Mouse (Mus musculus) CH12.LX (cell line): ENCODE measurements around the gene Psors1c2. TPM values are rescaled to one million over a fixed set of nuclear protein-coding genes. Genes with fewer than 3 reads are reported as not detected.

ENCODE experiments used
- DNase-seq: peaks from one replicate; pipeline ENCODE4 v3.0.0-alpha.2; 2013; ENCODE audit errors: extremely low read depth
- H3K27ac ChIP-seq: 2 replicates; pipeline ENCODE4 v1.5.1; 2012; ENCODE audit warnings: low read depth, mild to moderate bottlenecking, control low read depth, moderate library complexity; ENCODE audit not compliant: insufficient read depth
- H3K27me3 ChIP-seq: replicated peaks from 2 replicates; pipeline ENCODE3; 2012; ENCODE audit warnings: inconsistent platforms
- H3K36me3 ChIP-seq, 2 experiments: replicated peaks in 1 of 2; 2 replicates each; pipeline versions ENCODE3 to v1.6.1; 2012; ENCODE audit warnings: inconsistent platforms in 1 of 2, low read length in 1 of 2, mild to moderate bottlenecking in 1 of 2, mixed read lengths in 1 of 2, moderate library complexity in 1 of 2; ENCODE audit not compliant: control insufficient read depth in 1 of 2, insufficient read depth in 1 of 2
- H3K4me1 ChIP-seq, 2 experiments: 2 replicates each; pipeline ENCODE4 v1.6.1; 2012; ENCODE audit warnings: inconsistent platforms in 1 of 2, moderate library complexity in 1 of 2; ENCODE audit not compliant: insufficient read depth in 2 of 2, control insufficient read depth in 1 of 2
- H3K4me2 ChIP-seq: 2 replicates; pipeline ENCODE4 v1.6.1; 2012; ENCODE audit warnings: low read depth, mild to moderate bottlenecking, control low read depth; ENCODE audit not compliant: poor library complexity, insufficient read depth, severe bottlenecking
- H3K4me3 ChIP-seq, 3 experiments: fragments of 150-350 bp in 1 of 3; sonication (generic) in 1 of 3; replicated peaks in 1 of 3; 2 replicates each; pipeline versions ENCODE3 to v1.5.1; 2011 to 2012; ENCODE audit warnings: low read depth in 2 of 3, low read length in 2 of 3, mild to moderate bottlenecking in 2 of 3, moderate library complexity in 2 of 3, control low read depth in 1 of 3, improper control_type of control experiment in 1 of 3, inconsistent platforms in 1 of 3, mixed read lengths in 1 of 3; ENCODE audit not compliant: poor library complexity in 1 of 3
- H3K79me2 ChIP-seq: replicated peaks from 2 replicates; pipeline ENCODE4 v1.6.1; 2012; ENCODE audit warnings: mild to moderate bottlenecking, moderate library complexity; ENCODE audit not compliant: control insufficient read depth, poor library complexity, insufficient read depth, severe bottlenecking; ENCODE audit errors: extremely low read depth
- H3K9ac ChIP-seq: 2 replicates; pipeline ENCODE4 v1.6.1; 2012; ENCODE audit warnings: low read depth, mild to moderate bottlenecking, control low read depth, moderate library complexity; ENCODE audit not compliant: insufficient read depth
- H3K9me3 ChIP-seq: replicated peaks from 2 replicates; pipeline ENCODE3; 2012; ENCODE audit warnings: low read length, inconsistent platforms, mixed read lengths
- CHD1 ChIP-seq: IDR thresholded peaks from 2 replicates; pipeline ENCODE4 v1.6.1; 2012; ENCODE audit warnings: low read depth, low read length, improper control_type of control experiment, inconsistent platforms
- CHD2 ChIP-seq: IDR thresholded peaks from 2 replicates; pipeline ENCODE4 v1.6.1; 2011; ENCODE audit warnings: low read length, improper control_type of control experiment
- CTCF ChIP-seq, 2 experiments: IDR thresholded peaks in 1 of 2; conservative IDR thresholded peaks in 1 of 2; 2 replicates each; pipeline ENCODE4 v1.5.1; 2011 to 2012; ENCODE audit warnings: low read depth in 2 of 2, low read length in 2 of 2, improper control_type of control experiment in 1 of 2, inconsistent platforms in 1 of 2, mild to moderate bottlenecking in 1 of 2, moderate library complexity in 1 of 2
- ELF1 ChIP-seq: IDR thresholded peaks from 2 replicates; pipeline ENCODE4 v1.6.1; 2014; ENCODE audit warnings: low read depth, mild to moderate bottlenecking, inconsistent platforms, low read length, improper control_type of control experiment
- ETS1 ChIP-seq: conservative IDR thresholded peaks from 2 replicates; pipeline ENCODE4 v1.6.1; 2012; ENCODE audit warnings: low read depth, mild to moderate bottlenecking, inconsistent platforms, low read length, improper control_type of control experiment, moderate library complexity
- GABPA ChIP-seq: IDR thresholded peaks from 2 replicates; pipeline ENCODE4 v1.6.1; 2012; ENCODE audit warnings: low read depth, low read length, improper control_type of control experiment, inconsistent platforms; ENCODE audit not compliant: insufficient replicate concordance
- JUND ChIP-seq: conservative IDR thresholded peaks from 2 replicates; pipeline ENCODE4 v1.6.1; 2011; ENCODE audit warnings: low read depth, low read length, improper control_type of control experiment
- MAX ChIP-seq: IDR thresholded peaks from 2 replicates; pipeline ENCODE4 v1.6.1; 2011; ENCODE audit warnings: low read length, improper control_type of control experiment
- MAZ ChIP-seq: IDR thresholded peaks from 2 replicates; pipeline ENCODE4 v1.6.1; 2012; ENCODE audit warnings: low read depth, mild to moderate bottlenecking, inconsistent platforms, low read length, improper control_type of control experiment, moderate library complexity
- NELFE ChIP-seq: IDR thresholded peaks from 2 replicates; pipeline ENCODE4 v1.6.1; 2011; ENCODE audit warnings: low read depth, low read length, improper control_type of control experiment
- NRF1 ChIP-seq: IDR thresholded peaks from 2 replicates; pipeline ENCODE4 v1.6.1; 2014; ENCODE audit warnings: low read depth, mild to moderate bottlenecking, inconsistent platforms, low read length, improper control_type of control experiment, moderate library complexity
- POLR2A ChIP-seq: IDR thresholded peaks from 2 replicates; pipeline ENCODE4 v1.6.1; 2011; ENCODE audit warnings: low read depth, mild to moderate bottlenecking, improper control_type of control experiment, low read length
- RAD21 ChIP-seq: IDR thresholded peaks from 2 replicates; pipeline ENCODE4 v1.6.1; 2011; ENCODE audit warnings: low read depth, mild to moderate bottlenecking, low read length, improper control_type of control experiment, moderate library complexity
- RCOR1 ChIP-seq: conservative IDR thresholded peaks from 2 replicates; pipeline ENCODE4 v1.6.1; 2012; ENCODE audit warnings: low read depth, mild to moderate bottlenecking, inconsistent platforms, low read length, improper control_type of control experiment
- SIN3A ChIP-seq: IDR thresholded peaks from 2 replicates; pipeline ENCODE4 v1.6.1; 2012; ENCODE audit warnings: low read length, improper control_type of control experiment, inconsistent platforms
- SMC3 ChIP-seq: IDR thresholded peaks from 2 replicates; pipeline ENCODE4 v1.6.1; 2011; ENCODE audit warnings: low read depth, low read length, improper control_type of control experiment
- UBTF ChIP-seq: IDR thresholded peaks from 2 replicates; pipeline ENCODE4 v1.6.1; 2012; ENCODE audit warnings: low read depth, mild to moderate bottlenecking, inconsistent platforms, low read length, improper control_type of control experiment, moderate library complexity
- USF2 ChIP-seq: conservative IDR thresholded peaks from 2 replicates; pipeline ENCODE4 v1.6.1; 2011; ENCODE audit warnings: low read depth, low read length, improper control_type of control experiment
- ZC3H11A ChIP-seq: IDR thresholded peaks from 2 replicates; pipeline ENCODE4 v1.6.1; 2012; ENCODE audit warnings: low read depth, mild to moderate bottlenecking, inconsistent platforms, low read length, improper control_type of control experiment
- ZNF384 ChIP-seq: IDR thresholded peaks from 2 replicates; pipeline ENCODE4 v1.6.1; 2012; ENCODE audit warnings: low read depth, low read length, improper control_type of control experiment, inconsistent platforms
- dilution Hi-C: fragments of 300-500 bp; cut with MboI; formaldehyde crosslinking; loops from 2 replicates; pipeline ENCODE4 v1.14.3; 2020; ENCODE audit warnings: low sequenced_read_pairs; ENCODE audit not compliant: extremely low pct_unique_long_range_greater_than_20kb, extremely low pct_ligation_motif_present
- in situ Hi-C: fragments of 300-500 bp; cut with MboI; formaldehyde crosslinking; loops from 3 replicates; pipeline ENCODE4 v1.14.3; 2019; ENCODE audit warnings: low sequenced_read_pairs, low pct_ligation_motif_present, low pct_unique_long_range_greater_than_20kb, mixed read lengths
- polyA plus RNA-seq: library from polyadenylated mRNA; unstranded; fragments of >175 nt; gene quantifications from 2 replicates; pipeline ENCODE4 v1.2.1, GENCODE M21; 2012; ENCODE audit warnings: low read depth; ENCODE audit not compliant: insufficient read length
- total RNA-seq, 2 experiments: library from RNA; depleted of rRNA; stranded (reverse); fragments of 300-350 nt in 1 of 2; fragments of >200 nt in 1 of 2; gene quantifications; 2 replicates each; pipeline ENCODE4 v1.2.3; 2012 to 2014

Gene Psors1c2
- total and polyA plus RNA-seq, 3 experiments, result 0.27 TPM; not detected in 2

- no peak for DNase-seq
- H3K9me3 ChIP-seq, result no peaks in the 10 kb centered on the region
- H3K4me2 ChIP-seq, result no peak overlapping the region
- H3K9ac ChIP-seq, result no peak overlapping the region
- H3K4me1 ChIP-seq, result peaks cover 7 to 13% of the 10 kb centered on the region in 2 experiments
- peaks cover 8% of the 10 kb centered on the region for H3K27me3 ChIP-seq
- H3K27ac ChIP-seq, result no peak overlapping the region
- in situ Hi-C loops (no loop called here), dilution Hi-C loops (no loop called here)
- H3K36me3 ChIP-seq, result no peaks in the 10 kb centered on the region
- no peak for TF ChIP-seq ELF1
- TF ChIP-seq SIN3A, result no peak
- TF ChIP-seq CTCF (conservative IDR thresholded peaks at IDR 0.05 in 1 of 2, IDR thresholded peaks at IDR 0.05 in 1 of 2; ENCODE audit: low read depth in 2 of 2, low read length in 2 of 2), result no peak
- no peak for TF ChIP-seq ZNF384
- no peak for TF ChIP-seq UBTF
- no peak for TF ChIP-seq ETS1
- no peak for TF ChIP-seq CHD1
- no peak for TF ChIP-seq SMC3
- H3K79me2 ChIP-seq, result no peaks in the 10 kb centered on the region
- no peak overlapping the region for H3K4me3 ChIP-seq
Observed at GRCm38 (mm10) chr17:35538476-35538875, 5.5 kb downstream of the Psors1c2 start.

GRCm38 (mm10) chr17:35539540-35539939 is 6.5 kb downstream of the Psors1c2 start:
- H3K4me3 ChIP-seq, result no peak overlapping the region
- no peak overlapping the region for H3K9ac ChIP-seq
- no peak for DNase-seq
- peaks cover 8 to 22% of the 10 kb centered on the region in 2 experiments for H3K4me1 ChIP-seq
- H3K27me3 ChIP-seq, result peaks cover 8% of the 10 kb centered on the region
- H3K9me3 ChIP-seq, result no peaks in the 10 kb centered on the region
- H3K27ac ChIP-seq, result no peak overlapping the region
- dilution Hi-C loops, result no loop called here
- no peaks in the 10 kb centered on the region for H3K36me3 ChIP-seq
- H3K4me2 ChIP-seq, result no peak overlapping the region
- TF ChIP-seq JUND, result no peak
- no peak for TF ChIP-seq RCOR1
- TF ChIP-seq USF2, result no peak
- TF ChIP-seq RAD21, result no peak
- no peak for TF ChIP-seq NRF1
- TF ChIP-seq NELFE, result no peak
- TF ChIP-seq GABPA, result no peak
- TF ChIP-seq ZC3H11A, result no peak
- no peak for TF ChIP-seq CHD2
- TF ChIP-seq MAZ, result no peak
- no peak for TF ChIP-seq MAX
- no peak for TF ChIP-seq POLR2A
- TF ChIP-seq SIN3A, result no peak
- no peaks in the 10 kb centered on the region for H3K79me2 ChIP-seq
- in situ Hi-C loops, result no loop called here
